Mouse (Mus musculus) megakaryocyte-erythroid progenitor cell, adult 5-6 weeks (primary cell): ENCODE results near the gene Bcar1. TPM values are rescaled to one million over a fixed set of nuclear protein-coding genes. Genes with fewer than 3 reads are reported as not detected.

Source experiments
- ATAC-seq: replicated peaks from 2 replicates; pipeline ENCODE4 v1.8.0; 2016; ENCODE audit warnings: mild to moderate bottlenecking, inconsistent platforms; ENCODE audit not compliant: severe bottlenecking, poor library complexity, low FRiP score, low TSS enrichment
- total RNA-seq, 2 experiments: library from RNA; stranded (forward) in 1 of 2; stranded (reverse) in 1 of 2; fragments of 200-1000, 215-1000 nt in 1 of 2; fragments of >200 nt in 1 of 2; fragmentation: Nextera tagmentation in 1 of 2; gene quantifications; 2 replicates each; pipeline ENCODE4 v1.2.3; 2014 to 2017

The Bcar1 gene
- total RNA-seq, 2 experiments from 2014 or later, result not detected

- no peak for ATAC-seq
Measured at GRCm38 (mm10) chr8:111720115-111720544, 23.5 kb downstream of the Bcar1 start.

- ATAC-seq, result no peak
Measured at GRCm38 (mm10) chr8:111718937-111719336, 24.7 kb downstream of the Bcar1 start.

- peak; percentile 61 for ATAC-seq
Measured at GRCm38 (mm10) chr8:111717866-111718265, 25.7 kb downstream of the Bcar1 start.

GRCm38 (mm10) chr8:111717488-111717792 is 26.2 kb downstream of the Bcar1 start:
- ATAC-seq, result no peak

GRCm38 (mm10) chr8:111716603-111717487 is 26.8 kb downstream of the Bcar1 start:
- ATAC-seq, result no peak; the same call in 1 of the 2 replicates

GRCm38 (mm10) chr8:111715514-111715913 is 28.1 kb downstream of the Bcar1 start:
- ATAC-seq, result no peak

- ATAC-seq, result no peak
Measured at GRCm38 (mm10) chr8:111714295-111714694, 29.3 kb downstream of the Bcar1 start.

GRCm38 (mm10) chr8:111713817-111714216 is 29.8 kb downstream of the Bcar1 start:
- no peak for ATAC-seq

- no peak for ATAC-seq
Measured at GRCm38 (mm10) chr8:111713291-111713690, 30.3 kb downstream of the Bcar1 start.

GRCm38 (mm10) chr8:111712588-111712987 is 31.0 kb downstream of the Bcar1 start:
- ATAC-seq, result peak; percentile 58

GRCm38 (mm10) chr8:111712135-111712534 is 31.5 kb downstream of the Bcar1 start:
- no peak for ATAC-seq

- ATAC-seq, result no peak
Measured at GRCm38 (mm10) chr8:111710777-111711485, 32.7 kb downstream of the Bcar1 start.

- no peak for ATAC-seq
Measured at GRCm38 (mm10) chr8:111709223-111709622, 34.4 kb downstream of the Bcar1 start.

- ATAC-seq, result no peak
Measured at GRCm38 (mm10) chr8:111708265-111708664, 35.3 kb downstream of the Bcar1 start.

- ATAC-seq, result no peak
Measured at GRCm38 (mm10) chr8:111705699-111706098, 37.9 kb downstream of the Bcar1 start.

- peak; percentile 34 for ATAC-seq
Measured at GRCm38 (mm10) chr8:111705222-111705621, 38.4 kb downstream of the Bcar1 start.

GRCm38 (mm10) chr8:111704585-111704984 is 39.0 kb downstream of the Bcar1 start:
- no peak for ATAC-seq

- no peak for ATAC-seq
Measured at GRCm38 (mm10) chr8:111701380-111701779, 42.2 kb downstream of the Bcar1 start.

- no peak for ATAC-seq
Measured at GRCm38 (mm10) chr8:111700740-111701139, 42.9 kb downstream of the Bcar1 start.

- ATAC-seq, result no peak
Measured at GRCm38 (mm10) chr8:111700201-111700600, 43.4 kb downstream of the Bcar1 start.

GRCm38 (mm10) chr8:111699035-111699434 is 44.6 kb downstream of the Bcar1 start:
- ATAC-seq, result no peak
